Mouse (Mus musculus) thymus, adult 2 months (tissue): ENCODE data around the gene Cd93.

Experiments used
- CTCF ChIP-seq: fragments of 200-500 bp; IDR thresholded peaks from 2 replicates; pipeline ENCODE4 v1.5.1; 2012; ENCODE audit warnings: mild to moderate bottlenecking, control low read depth, low read length, moderate library complexity, borderline replicate concordance; ENCODE audit not compliant: control insufficient read depth, poor library complexity, insufficient read depth; ENCODE audit errors: extremely low read depth
- POLR2A ChIP-seq: fragments of 200-500 bp; IDR thresholded peaks from 2 replicates; pipeline ENCODE4 v1.6.1; 2012; ENCODE audit warnings: mild to moderate bottlenecking, low read length, control low read depth, moderate library complexity; ENCODE audit not compliant: control insufficient read depth, poor library complexity, insufficient read depth; ENCODE audit errors: extremely low read depth

DNA sequence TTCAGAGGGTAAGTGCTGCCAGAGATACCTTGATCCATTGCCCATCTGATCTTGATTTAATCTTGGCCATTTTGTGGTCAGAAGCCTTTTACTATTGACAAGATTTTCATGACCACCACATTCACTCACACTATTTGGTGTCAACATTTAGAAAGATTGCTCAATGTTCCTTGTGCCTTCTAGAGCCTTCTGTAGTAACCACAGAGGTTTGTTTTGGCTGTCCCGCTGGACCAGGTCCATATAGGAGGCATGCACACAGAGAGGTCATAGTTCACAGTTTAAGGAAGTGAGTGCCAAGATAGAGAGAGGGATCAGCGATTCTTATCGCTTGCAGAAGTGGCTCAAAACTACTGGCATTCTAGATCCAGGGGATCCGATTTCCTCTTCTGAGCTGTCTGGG lies 48.7 kb upstream of the Cd93 start:
- TF ChIP-seq CTCF (no peak), POLR2A (no peak)
